Mouse (Mus musculus): ENCODE results near the gene Chrdl2. TPM values are rescaled to one million over a fixed set of nuclear protein-coding genes. Genes with fewer than 3 reads are reported as not detected.
"Not testable (repeated sequence)": the region's sequence is repeated elsewhere in the genome, so short reads cannot be mapped to it uniquely, and the experiment has no call there.

Gene Chrdl2
- total and polyA plus RNA-seq, 3 experiments = 0.16 to 0.18 TPM; not detected in 1

GRCm38 (mm10) chr7:99972912-99973311, 33.1 kb upstream of the Chrdl2 start:
- H3K27me3 ChIP-seq (ENCODE audit: control insufficient read depth, insufficient read depth, low read length); H3K27ac ChIP-seq; H3K36me3 ChIP-seq (ENCODE audit: control insufficient read depth, insufficient read depth, low read length); intact Hi-C loops (cut with DNase I); DNase-seq; H3K9ac ChIP-seq (ENCODE audit: low read depth, low read length); H3K4me3 ChIP-seq: not testable (repeated sequence)
- H3K4me1 ChIP-seq (ENCODE audit: control insufficient read depth, insufficient read depth, low read length) = peaks cover 11% of the 10 kb centered on the region
- peaks cover 10% of the 10 kb centered on the region for H3K79me2 ChIP-seq (replicated peaks; ENCODE audit: control insufficient read depth, insufficient read depth, low read length)
- TF ChIP-seq CTCF (IDR thresholded peaks at IDR 0.05) = peak; percentile 33
- 81% methylated on average over 3 of the region's 3 CpGs for WGBS

GRCm38 (mm10) chr7:99974208-99974970, 31.6 kb upstream of the Chrdl2 start:
- H3K4me3 ChIP-seq = no peak overlapping the region
- TF ChIP-seq EP300 (IDR thresholded peaks at IDR 0.05; ENCODE audit: insufficient read depth, low read depth, low read length) (no peak), POLR2A (IDR thresholded peaks at IDR 0.05; ENCODE audit: insufficient read depth, low read depth, low read length) (no peak), CTCF (IDR thresholded peaks at IDR 0.05) (no peak)
- H3K4me1 ChIP-seq (ENCODE audit: control insufficient read depth, insufficient read depth, low read length) = peaks cover 13% of the 10 kb centered on the region
- no peak overlapping the region for H3K9ac ChIP-seq (ENCODE audit: low read depth, low read length)
- H3K27me3 ChIP-seq (ENCODE audit: control insufficient read depth, insufficient read depth, low read length) = no peaks in the 10 kb centered on the region
- 63% methylated on average over 10 of the region's 10 CpGs for whole genome bisulfite sequencing
- H3K27ac ChIP-seq = no peak overlapping the region
- H3K36me3 ChIP-seq (ENCODE audit: control insufficient read depth, insufficient read depth, low read length) = peaks cover 13% of the 10 kb centered on the region
- DNase-seq = no peak
- intact Hi-C loops (cut with DNase I) = no loop called here
- H3K79me2 ChIP-seq (replicated peaks; ENCODE audit: control insufficient read depth, insufficient read depth, low read length) = peaks cover 10% of the 10 kb centered on the region

- 77% methylated on average over 5 of the region's 5 CpGs for WGBS
- no peak overlapping the region for H3K9ac ChIP-seq (ENCODE audit: low read depth, low read length)
These were observed 30.0 kb upstream of the Chrdl2 start for GRCm38 (mm10) chr7:99975819-99976575.

GRCm38 (mm10) chr7:99978041-99978440, 27.9 kb upstream of the Chrdl2 start:
- no peak overlapping the region for H3K9ac ChIP-seq (ENCODE audit: low read depth, low read length)
- peaks cover 10% of the 10 kb centered on the region for H3K79me2 ChIP-seq (replicated peaks; ENCODE audit: control insufficient read depth, insufficient read depth, low read length)
- DNase-seq = no peak
- H3K36me3 ChIP-seq (ENCODE audit: control insufficient read depth, insufficient read depth, low read length) = peaks cover 13% of the 10 kb centered on the region
- peaks cover 17% of the 10 kb centered on the region for H3K4me1 ChIP-seq (ENCODE audit: control insufficient read depth, insufficient read depth, low read length)
- H3K27me3 ChIP-seq (ENCODE audit: control insufficient read depth, insufficient read depth, low read length) = no peaks in the 10 kb centered on the region
- H3K27ac ChIP-seq = no peak overlapping the region
- no peak overlapping the region for H3K4me3 ChIP-seq
- no peak for TF ChIP-seq CTCF (IDR thresholded peaks at IDR 0.05)
- TF ChIP-seq POLR2A (IDR thresholded peaks at IDR 0.05; ENCODE audit: insufficient read depth, low read depth, low read length) = no peak
- no peak for TF ChIP-seq EP300 (IDR thresholded peaks at IDR 0.05; ENCODE audit: insufficient read depth, low read depth, low read length)
- intact Hi-C loops (cut with DNase I) = loop anchor here (2.0 kb wide), 1 partner anchor 15 kb away; no protein-coding TSS in a partner anchor
- WGBS = 67% methylated on average over 2 of the region's 2 CpGs

More at GRCm38 (mm10) chr7:99975819-99976575, 30.0 kb upstream of the Chrdl2 start:
- Histone ChIP-seq H3K4me3 (no peak overlapping the region), H3K79me2 (replicated peaks; ENCODE audit: control insufficient read depth, insufficient read depth, low read length) (peaks cover 10% of the 10 kb centered on the region), H3K36me3 (ENCODE audit: control insufficient read depth, insufficient read depth, low read length) (peaks cover 13% of the 10 kb centered on the region), H3K4me1 (ENCODE audit: control insufficient read depth, insufficient read depth, low read length) (peaks cover 15% of the 10 kb centered on the region), H3K27ac (no peak overlapping the region), H3K27me3 (ENCODE audit: control insufficient read depth, insufficient read depth, low read length) (no peaks in the 10 kb centered on the region)
- intact Hi-C loops (cut with DNase I) = no loop called here
- no peak for DNase-seq
- TF ChIP-seq CTCF (IDR thresholded peaks at IDR 0.05) = no peak
- no peak for TF ChIP-seq EP300 (IDR thresholded peaks at IDR 0.05; ENCODE audit: insufficient read depth, low read depth, low read length)
- no peak for TF ChIP-seq POLR2A (IDR thresholded peaks at IDR 0.05; ENCODE audit: insufficient read depth, low read depth, low read length)

- Histone ChIP-seq H3K36me3 (ENCODE audit: control insufficient read depth, insufficient read depth, low read length) (peaks cover 10% of the 10 kb centered on the region), H3K27ac (peak overlapping the region; percentile 40), H3K27me3 (ENCODE audit: control insufficient read depth, insufficient read depth, low read length) (no peaks in the 10 kb centered on the region), H3K9ac (ENCODE audit: low read depth, low read length) (peak overlapping the region; percentile 11), H3K4me1 (ENCODE audit: control insufficient read depth, insufficient read depth, low read length) (peaks cover 14% of the 10 kb centered on the region), H3K79me2 (replicated peaks; ENCODE audit: control insufficient read depth, insufficient read depth, low read length) (peaks cover 9% of the 10 kb centered on the region), H3K4me3 (peak overlapping the region; percentile 96)
- no peak for TF ChIP-seq POLR2A (IDR thresholded peaks at IDR 0.05; ENCODE audit: insufficient read depth, low read depth, low read length)
- TF ChIP-seq CTCF (IDR thresholded peaks at IDR 0.05) = no peak
- TF ChIP-seq EP300 (IDR thresholded peaks at IDR 0.05; ENCODE audit: insufficient read depth, low read depth, low read length) = no peak
- 5% methylated on average over 6 of the region's 6 CpGs for WGBS
- DNase-seq = no peak
- intact Hi-C loops (cut with DNase I) = loop anchor here (2.0 kb wide), 1 partner anchor 16 kb away; no protein-coding TSS in a partner anchor
These were observed 26.9 kb upstream of the Chrdl2 start for GRCm38 (mm10) chr7:99979081-99979480.

Measured in heart, adult 2 months (tissue).